Mouse (Mus musculus) cerebellum, adult 8-10 months (tissue): Measurements from ENCODE around the gene Pdcd11.

Experiments
- DNase-seq: peaks from one replicate; pipeline ENCODE4 v3.0.0; 2022

Gene Pdcd11

GRCm38 (mm10) chr19:47175472-47175871 lies 84.9 kb downstream of the Pdcd11 start:
- DNase-seq = no peak

GRCm38 (mm10) chr19:47176916-47177505 lies 86.4 kb downstream of the Pdcd11 start:
- DNase-seq = no peak

DNA sequence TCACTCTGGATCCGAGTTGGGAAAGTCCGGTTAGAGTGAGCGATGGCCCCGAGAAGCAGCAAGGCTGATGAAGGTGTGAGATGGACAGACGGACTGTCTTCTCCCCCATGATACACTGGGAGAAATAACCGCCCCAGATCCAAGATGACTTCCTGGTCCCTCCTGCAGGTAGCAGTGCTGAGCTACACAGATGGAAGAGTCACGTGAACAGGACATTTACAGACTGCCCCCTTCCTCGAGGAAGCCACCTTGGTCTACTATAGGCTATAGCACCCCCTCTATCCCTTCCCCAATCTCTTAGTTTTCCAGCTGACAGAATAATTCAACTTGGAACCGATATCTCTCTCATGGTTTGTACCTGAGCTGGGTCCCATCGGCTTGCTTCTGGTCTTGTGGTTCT lies 87.4 kb downstream of the Pdcd11 start:
- DNase-seq = peak; percentile 70

- peak; percentile 73 for DNase-seq
These were observed 88.1 kb downstream of the Pdcd11 start, which contains the start of gene Neurl1a for GRCm38 (mm10) chr19:47178431-47179271. TSS of gene Neurl1a (plus strand) at chr19:47178820.

GRCm38 (mm10) chr19:47179272-47179809 lies 88.8 kb downstream of the Pdcd11 start:
- DNase-seq = peak; percentile 70

GRCm38 (mm10) chr19:47180011-47180410 lies 89.4 kb downstream of the Pdcd11 start:
- peak; percentile 39 for DNase-seq
